Mouse (Mus musculus) brain, embryonic 14.5 days (tissue): ENCODE data around the gene Hecw2.

ENCODE experiments used
- CTCF ChIP-seq: fragments of 200-500 bp; IDR thresholded peaks from 2 replicates; pipeline ENCODE4 v1.5.1; 2012; ENCODE audit warnings: inconsistent platforms, mild to moderate bottlenecking, moderate library complexity, borderline replicate concordance; ENCODE audit not compliant: insufficient read depth, insufficient read length; ENCODE audit errors: extremely low read depth
- POLR2A ChIP-seq: fragments of 200-500 bp; IDR thresholded peaks from 2 replicates; pipeline ENCODE4 v1.6.1; 2012; ENCODE audit warnings: mild to moderate bottlenecking, inconsistent platforms, borderline replicate concordance; ENCODE audit not compliant: poor library complexity, insufficient read depth, insufficient read length, severe bottlenecking; ENCODE audit errors: extremely low read depth

- TF ChIP-seq POLR2A, result no peak
- no peak for TF ChIP-seq CTCF
These were observed 349.1 kb downstream of the Hecw2 start for GRCm38 (mm10) chr1:53845854-53846253.
